Mouse (Mus musculus): ENCODE measurements around the gene Clec11a. TPM values are rescaled to one million over a fixed set of nuclear protein-coding genes. Genes with fewer than 3 reads are reported as not detected.

The Clec11a gene
- 0.92 and 1.8 TPM in 2 replicates for polyA plus RNA-seq (2012; ENCODE audit: insufficient read depth, low replicate concordance)

DNA sequence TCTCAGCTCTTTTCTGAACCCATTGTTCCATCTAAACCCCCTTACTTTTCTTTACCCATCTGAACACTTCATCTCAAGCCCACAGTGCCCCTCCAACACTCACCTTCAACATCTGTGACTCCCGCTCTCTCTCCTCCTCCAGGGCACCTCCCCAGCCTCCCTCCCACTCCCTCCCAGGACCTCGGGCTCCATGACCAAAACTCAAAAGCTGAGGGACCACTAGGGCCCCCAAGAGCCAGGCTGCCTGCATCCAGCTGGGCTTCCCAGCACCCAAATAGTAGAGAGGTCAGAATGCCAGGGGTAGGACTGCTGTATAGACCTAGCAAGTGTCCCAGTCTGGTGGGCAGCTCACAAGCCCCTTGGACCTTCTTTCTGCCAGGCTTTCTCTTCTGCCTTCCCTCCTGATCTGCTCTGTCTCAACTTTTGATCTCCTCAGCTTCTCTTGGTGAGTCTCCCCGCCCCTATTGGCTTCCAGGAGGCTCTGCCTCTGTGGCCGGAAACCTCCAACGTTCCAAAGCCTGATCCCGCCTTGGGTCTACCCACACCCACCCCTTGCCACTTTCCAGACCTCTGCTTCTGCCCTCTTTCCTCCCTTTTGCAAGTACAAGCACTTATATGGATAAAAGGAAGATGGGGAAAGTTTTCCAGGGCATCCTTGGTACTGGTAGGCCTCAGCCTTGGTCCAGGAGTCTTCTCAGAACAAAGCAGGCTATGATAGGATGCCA, at the start of gene Clec11a:
TSS of gene Clec11a (minus strand) at position 387 of the 725 bp plus-strand sequence.
- H3K9me3 ChIP-seq: no peaks in the 10 kb centered on the region
- H3K4me1 ChIP-seq: peaks cover 53% of the 10 kb centered on the region
- H3K27me3 ChIP-seq (replicated peaks): peaks cover 54% of the 10 kb centered on the region
- no peaks in the 10 kb centered on the region for H3K36me3 ChIP-seq (replicated peaks; ENCODE audit: low read length)
- peak within 1 kb of the TSS; percentile 97 for H3K4me3 ChIP-seq (replicated peaks)
- TF ChIP-seq FLI1 (IDR thresholded peaks at IDR 0.05; ENCODE audit: low read length): no peak
- no peak for TF ChIP-seq GATA1 (IDR thresholded peaks at IDR 0.05; ENCODE audit: borderline replicate concordance, low read length)

DNA sequence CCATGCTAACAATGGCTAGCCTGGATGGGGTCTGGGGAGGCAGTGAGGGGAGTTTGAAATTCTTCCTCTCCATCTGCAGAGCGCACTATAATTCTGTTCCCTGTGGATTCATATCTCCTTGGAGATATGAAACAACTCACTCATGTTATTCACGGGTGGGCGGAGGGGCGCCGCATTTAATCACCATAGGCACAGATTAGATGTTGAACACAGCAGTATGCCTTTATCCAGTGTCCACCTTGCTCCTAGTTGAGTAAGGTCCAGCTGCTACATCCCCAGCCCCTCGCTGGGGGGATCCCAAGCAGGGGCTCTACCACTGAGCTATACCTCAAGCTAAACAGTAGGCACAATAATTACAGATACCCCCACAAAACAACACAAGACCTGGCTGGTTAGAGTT, 48.7 kb upstream of the Clec11a start:
- H3K27me3 ChIP-seq (replicated peaks): peaks cover 94% of the 10 kb centered on the region
- peaks cover 58% of the 10 kb centered on the region for H3K4me1 ChIP-seq
- TF ChIP-seq FLI1 (IDR thresholded peaks at IDR 0.05; ENCODE audit: low read length) (no peak), GATA1 (IDR thresholded peaks at IDR 0.05; ENCODE audit: borderline replicate concordance, low read length) (no peak)
- no peak overlapping the region for H3K4me3 ChIP-seq (replicated peaks)
- H3K9me3 ChIP-seq: no peaks in the 10 kb centered on the region
- no peaks in the 10 kb centered on the region for H3K36me3 ChIP-seq (replicated peaks; ENCODE audit: low read length)

DNA sequence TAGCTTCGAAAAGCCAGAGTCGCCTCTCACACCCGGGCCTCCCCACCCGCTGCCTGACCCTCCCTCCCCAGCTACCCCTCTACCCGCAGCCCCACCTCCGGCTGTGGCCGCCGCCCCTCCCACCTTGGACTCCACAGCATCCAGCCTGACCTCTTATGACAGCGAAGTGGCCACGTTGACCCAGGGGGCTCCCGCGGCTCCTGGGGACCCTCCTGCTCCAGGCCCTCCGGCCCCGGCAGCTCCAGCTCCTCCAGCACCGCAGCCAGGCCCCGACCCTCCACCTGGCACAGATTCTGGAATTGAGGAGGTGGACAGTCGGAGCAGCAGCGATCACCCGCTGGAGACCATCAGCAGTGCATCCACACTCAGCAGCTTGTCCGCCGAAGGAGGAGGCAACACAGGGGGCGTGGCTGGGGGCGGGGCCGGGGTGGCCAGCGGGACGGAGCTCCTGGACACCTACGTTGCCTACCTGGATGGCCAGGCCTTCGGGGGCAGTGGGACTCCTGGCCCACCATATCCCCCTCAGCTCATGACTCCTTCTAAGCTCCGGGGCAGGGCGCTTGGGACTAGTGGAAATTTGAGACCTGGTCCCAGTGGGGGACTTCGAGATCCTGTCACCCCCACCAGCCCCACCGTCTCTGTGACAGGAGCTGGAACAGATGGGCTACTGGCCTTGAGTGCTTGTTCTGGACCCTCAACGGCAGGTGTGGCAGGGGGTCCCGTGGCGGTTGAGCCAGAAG, 47.1 kb upstream of the Clec11a start:
- Histone ChIP-seq H3K4me3 (replicated peaks) (no peak overlapping the region), H3K27me3 (replicated peaks) (peaks cover 97% of the 10 kb centered on the region), H3K36me3 (replicated peaks; ENCODE audit: low read length) (no peaks in the 10 kb centered on the region), H3K4me1 (peaks cover 51% of the 10 kb centered on the region), H3K9me3 (no peaks in the 10 kb centered on the region)
- TF ChIP-seq FLI1 (IDR thresholded peaks at IDR 0.05; ENCODE audit: low read length) (no peak), GATA1 (IDR thresholded peaks at IDR 0.05; ENCODE audit: borderline replicate concordance, low read length) (no peak)

DNA sequence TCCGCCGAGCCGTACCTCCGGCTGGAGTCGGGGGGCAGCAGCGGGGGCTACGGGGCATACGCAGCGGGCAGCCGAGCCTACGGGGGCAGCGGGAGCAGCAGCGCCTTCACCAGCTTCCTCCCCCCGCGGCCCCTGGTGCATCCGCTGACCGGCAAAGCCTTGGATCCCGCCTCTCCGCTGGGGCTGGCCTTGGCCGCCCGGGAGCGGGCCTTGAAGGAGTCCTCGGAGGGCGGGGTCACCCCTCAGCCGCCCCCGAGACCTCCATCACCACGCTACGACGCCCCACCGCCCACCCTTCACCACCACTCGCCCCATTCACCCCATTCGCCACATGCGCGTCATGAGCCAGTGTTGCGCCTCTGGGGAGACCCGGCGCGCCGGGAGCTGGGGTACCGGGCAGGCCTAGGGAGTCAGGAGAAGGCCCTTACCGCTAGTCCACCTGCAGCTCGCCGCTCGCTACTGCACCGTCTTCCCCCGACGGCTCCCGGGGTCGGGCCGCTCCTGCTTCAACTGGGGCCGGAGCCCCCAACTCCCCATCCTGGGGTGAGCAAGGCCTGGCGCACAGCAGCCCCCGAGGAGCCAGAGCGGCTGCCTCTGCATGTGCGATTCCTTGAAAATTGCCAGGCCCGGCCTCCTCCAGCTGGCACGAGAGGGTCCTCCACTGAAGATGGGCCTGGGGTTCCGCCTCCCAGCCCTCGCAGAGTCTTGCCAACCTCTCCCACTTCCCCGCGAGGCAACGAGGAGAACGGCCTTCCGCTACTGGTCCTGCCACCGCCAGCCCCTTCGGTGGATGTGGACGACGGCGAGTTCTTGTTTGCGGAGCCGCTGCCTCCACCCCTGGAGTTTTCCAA, 46.3 kb upstream of the Clec11a start:
- H3K9me3 ChIP-seq: no peaks in the 10 kb centered on the region
- TF ChIP-seq FLI1 (IDR thresholded peaks at IDR 0.05; ENCODE audit: low read length) (no peak), GATA1 (IDR thresholded peaks at IDR 0.05; ENCODE audit: borderline replicate concordance, low read length) (no peak)
- H3K4me3 ChIP-seq (replicated peaks): no peak overlapping the region
- peaks cover 49% of the 10 kb centered on the region for H3K4me1 ChIP-seq
- H3K27me3 ChIP-seq (replicated peaks): peaks cover 99% of the 10 kb centered on the region
- H3K36me3 ChIP-seq (replicated peaks; ENCODE audit: low read length): no peaks in the 10 kb centered on the region

DNA sequence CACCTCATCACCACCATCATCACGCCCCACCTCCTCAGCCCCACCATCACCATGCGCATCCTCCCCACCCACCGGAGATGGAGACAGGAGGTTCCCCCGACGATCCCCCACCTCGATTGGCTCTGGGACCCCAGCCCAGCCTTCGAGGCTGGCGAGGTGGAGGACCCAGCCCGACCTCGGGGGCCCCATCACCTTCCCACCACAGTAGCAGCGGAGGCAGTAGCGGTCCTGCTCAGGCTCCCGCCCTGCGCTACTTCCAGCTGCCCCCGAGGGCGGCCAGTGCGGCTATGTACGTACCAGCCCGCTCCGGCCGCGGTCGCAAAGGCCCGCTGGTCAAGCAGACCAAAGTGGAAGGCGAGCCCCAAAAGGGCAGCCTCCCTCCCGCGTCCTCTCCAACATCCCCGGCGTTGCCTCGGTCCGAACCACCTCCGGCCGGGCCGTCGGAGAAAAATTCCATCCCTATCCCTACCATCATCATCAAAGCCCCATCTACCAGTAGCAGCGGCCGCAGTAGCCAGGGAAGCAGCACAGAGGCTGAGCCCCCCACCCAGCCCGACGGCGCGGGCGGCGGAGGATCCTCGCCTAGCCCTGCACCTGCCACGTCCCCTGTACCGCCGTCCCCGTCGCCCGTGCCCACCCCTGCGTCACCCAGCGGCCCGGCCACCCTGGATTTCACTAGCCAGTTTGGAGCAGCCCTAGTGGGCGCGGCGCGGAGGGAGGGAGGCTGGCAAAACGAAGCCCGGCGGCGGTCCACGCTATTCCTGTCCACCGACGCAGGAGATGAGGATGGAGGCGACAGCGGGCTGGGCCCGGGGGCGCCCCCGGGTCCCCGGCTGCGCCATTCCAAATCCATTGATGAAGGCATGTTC, 45.4 kb upstream of the Clec11a start:
- TF ChIP-seq FLI1 (IDR thresholded peaks at IDR 0.05; ENCODE audit: low read length) (no peak), GATA1 (IDR thresholded peaks at IDR 0.05; ENCODE audit: borderline replicate concordance, low read length) (no peak)
- Histone ChIP-seq H3K36me3 (replicated peaks; ENCODE audit: low read length) (no peaks in the 10 kb centered on the region), H3K4me3 (replicated peaks) (no peak overlapping the region), H3K9me3 (no peaks in the 10 kb centered on the region), H3K27me3 (replicated peaks) (peaks cover 99% of the 10 kb centered on the region), H3K4me1 (peaks cover 44% of the 10 kb centered on the region)

DNA sequence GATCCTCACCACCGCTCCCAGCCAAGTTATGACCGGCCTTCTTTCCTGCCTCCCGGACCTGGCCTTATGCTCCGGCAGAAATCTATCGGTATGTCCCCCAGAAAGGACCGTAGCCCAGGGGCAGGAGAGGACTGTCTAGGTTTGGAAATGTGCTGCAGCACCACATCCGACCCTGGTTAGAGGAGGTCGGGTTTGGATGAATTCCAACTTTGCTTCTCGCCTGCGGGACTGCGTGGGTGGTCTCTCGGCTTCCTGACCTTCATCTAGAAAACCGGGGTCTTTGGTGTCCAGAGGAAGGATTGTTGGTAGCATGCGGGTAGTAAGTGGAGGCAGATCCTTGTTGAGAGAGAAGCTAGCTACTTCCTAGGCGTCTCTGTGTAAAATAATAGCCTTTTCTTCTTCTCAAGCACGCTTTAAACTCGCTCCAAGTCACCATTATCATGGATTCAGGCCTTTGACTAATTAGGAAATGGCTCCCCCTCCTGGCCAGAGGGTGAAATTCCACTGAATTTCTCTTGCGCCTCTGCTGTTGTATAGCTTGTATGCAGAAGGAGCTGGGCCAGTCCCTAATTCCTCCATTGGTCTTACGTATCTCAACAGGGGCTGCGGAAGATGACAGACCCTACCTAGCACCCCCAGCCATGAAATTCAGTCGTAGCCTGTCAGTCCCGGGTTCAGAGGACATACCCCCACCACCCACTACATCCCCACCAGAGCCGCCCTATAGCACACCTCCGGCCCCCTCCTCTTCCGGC, 44.4 kb upstream of the Clec11a start:
- H3K27me3 ChIP-seq (replicated peaks): peaks cover 97% of the 10 kb centered on the region
- H3K4me1 ChIP-seq: peaks cover 37% of the 10 kb centered on the region
- H3K4me3 ChIP-seq (replicated peaks): peak overlapping the region; percentile 60
- H3K9me3 ChIP-seq: no peaks in the 10 kb centered on the region
- no peaks in the 10 kb centered on the region for H3K36me3 ChIP-seq (replicated peaks; ENCODE audit: low read length)
- TF ChIP-seq GATA1 (IDR thresholded peaks at IDR 0.05; ENCODE audit: borderline replicate concordance, low read length): no peak
- TF ChIP-seq FLI1 (IDR thresholded peaks at IDR 0.05; ENCODE audit: low read length): no peak

DNA sequence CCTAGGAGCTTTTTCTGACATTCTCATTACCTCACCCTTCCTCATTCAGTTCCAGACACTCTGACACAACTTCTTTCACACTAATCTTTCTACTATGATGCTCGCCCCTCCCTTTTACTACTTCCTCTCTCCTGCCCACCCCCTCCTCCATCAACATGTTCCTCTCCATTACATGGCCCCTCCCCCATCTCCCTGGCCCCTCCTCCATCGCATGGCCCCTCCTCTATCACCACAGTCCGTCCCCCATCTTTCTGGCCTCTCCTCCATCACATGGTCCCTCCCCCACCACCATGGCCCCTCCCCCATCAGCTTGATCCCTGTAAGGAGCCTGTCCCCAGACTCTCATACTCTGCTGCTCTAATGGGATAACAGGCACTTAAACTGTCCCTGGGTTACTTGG, 42.3 kb upstream of the Clec11a start:
- TF ChIP-seq FLI1 (IDR thresholded peaks at IDR 0.05; ENCODE audit: low read length) (no peak), GATA1 (IDR thresholded peaks at IDR 0.05; ENCODE audit: borderline replicate concordance, low read length) (no peak)
- Histone ChIP-seq H3K9me3 (no peaks in the 10 kb centered on the region), H3K27me3 (replicated peaks) (peaks cover 93% of the 10 kb centered on the region)

DNA sequence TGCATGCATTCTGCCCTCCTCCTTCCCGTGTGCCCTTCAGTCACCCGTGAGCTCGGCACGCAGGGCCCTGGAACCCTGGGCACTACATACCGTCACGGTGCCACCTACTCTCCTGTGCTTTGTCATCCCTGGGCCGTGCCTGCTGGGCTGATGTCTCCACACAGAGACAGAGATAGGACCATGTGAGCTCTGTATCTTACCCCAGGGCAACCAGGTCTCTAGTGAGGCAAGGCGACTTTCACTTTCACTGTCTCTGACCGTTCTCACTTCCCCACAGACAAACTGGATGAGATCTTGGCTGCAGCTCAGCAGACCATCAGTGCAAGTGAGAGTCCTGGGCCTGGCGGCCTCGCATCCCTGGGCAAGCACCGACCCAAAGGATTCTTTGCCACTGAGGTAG, 37.9 kb upstream of the Clec11a start:
- peak overlapping the region; percentile 83 for H3K4me3 ChIP-seq (replicated peaks)
- H3K36me3 ChIP-seq (replicated peaks; ENCODE audit: low read length): no peaks in the 10 kb centered on the region
- TF ChIP-seq FLI1 (IDR thresholded peaks at IDR 0.05; ENCODE audit: low read length) (no peak), GATA1 (IDR thresholded peaks at IDR 0.05; ENCODE audit: borderline replicate concordance, low read length) (no peak)
- H3K27me3 ChIP-seq (replicated peaks): peaks cover 92% of the 10 kb centered on the region
- H3K9me3 ChIP-seq: no peaks in the 10 kb centered on the region
- peaks cover 6% of the 10 kb centered on the region; the same call in 1 of the 2 replicates for H3K4me1 ChIP-seq

More for the DNA sequence above, 42.3 kb upstream of the Clec11a start:
- Histone ChIP-seq H3K36me3 (replicated peaks; ENCODE audit: low read length) (no peaks in the 10 kb centered on the region), H3K4me1 (peaks cover 42% of the 10 kb centered on the region), H3K4me3 (replicated peaks) (no peak overlapping the region)

All from megakaryocyte, embryonic 14.5 days (primary cell).